Mouse (Mus musculus) monocyte, adult 5-6 weeks (primary cell): ENCODE results near the gene Pdia2. TPM values are rescaled to one million over a fixed set of nuclear protein-coding genes. Genes with fewer than 3 reads are reported as not detected.

Experiments used
- total RNA-seq: library from RNA; stranded (forward); fragments of 200-1000, 200-491, 200-594 nt; gene quantifications from 3 replicates; pipeline ENCODE4 v1.2.3, GENCODE M21; 2017

Gene Pdia2
- total RNA-seq, 1 experiment from 2014 or later, result not detected

Other genes starting within 250 kb of the Pdia2 start
- not detected in 3 replicates for gene A930017K11Rik, start 246.5 kb downstream of the Pdia2 start, total RNA-seq
- gene Capn15, start 213.3 kb downstream of the Pdia2 start, total RNA-seq, result 2.3 to 6.6 TPM (median 6.1 TPM) in 3 replicates
- gene Rab11fip3, start 129.5 kb downstream of the Pdia2 start, total RNA-seq, result 0.32 to 4.0 TPM (median 1.2 TPM) in 3 replicates
- 7.7 to 13.9 TPM (median 12.5 TPM) in 3 replicates for gene Decr2, start 108.8 kb downstream of the Pdia2 start, total RNA-seq
- gene Nme4, start 103.5 kb downstream of the Pdia2 start, total RNA-seq, result 1.1 TPM in 1 of 3 replicates, not detected in the others
- 7.4 to 10.9 TPM (median 8.5 TPM) in 3 replicates for gene Tmem8, start 85.8 kb downstream of the Pdia2 start, total RNA-seq
- gene Mrpl28, start 75.6 kb downstream of the Pdia2 start, total RNA-seq, result 13.0 to 19.6 TPM (median 13.9 TPM) in 3 replicates
- 163 to 305 TPM (median 248 TPM) in 3 replicates for gene Axin1, start 60.4 kb downstream of the Pdia2 start, total RNA-seq
- 0.49 TPM in 1 of 3 replicates, not detected in the others for gene Rgs11, start 3.9 kb upstream of the Pdia2 start, total RNA-seq
- not detected in 3 replicates for gene Arhgdig, start 8.7 kb upstream of the Pdia2 start, total RNA-seq
- gene Fam234a, start 45.2 kb upstream of the Pdia2 start, total RNA-seq, result 37.3 to 55.5 TPM (median 45.4 TPM) in 3 replicates
- gene Luc7l, start 53.8 kb upstream of the Pdia2 start, total RNA-seq, result 80.4 to 111 TPM (median 109 TPM) in 3 replicates
- 0.11 to 0.29 TPM in 2 of 3 replicates, not detected in the other for gene Neurl1b, start 215.7 kb upstream of the Pdia2 start, total RNA-seq